Comparison of ENCODE assay signal across 23 mouse cellular contexts in genomic region chr19:28360884-28361283, GRCm38 (mm10).
DNase-seq lines count a peak whose midpoint lies in the region; ATAC-seq and TF ChIP-seq lines count a peak whose summit lies in the region.
"Had no signal": no experiment of that assay in that cellular context is flagged by ENCODE, and none has a peak within 500 bp of the region (broad histone marks: within the 10 kb centered on the region; RNA-seq: fewer than 3 reads in every experiment).

No protein-coding gene starts in this region.

- 32% methylated on average over 4 of the region's 4 CpGs for WGBS in kidney, adult 2 months
- 39% methylated on average over 4 of the region's 4 CpGs for WGBS in kidney, embryonic 15.5 days
- WGBS in kidney, embryonic 14.5 days = 42% methylated on average over 4 of the region's 4 CpGs
- 43% methylated on average over 4 of the region's 4 CpGs for WGBS in kidney, postnatal 0 days
- 62% methylated on average over 4 of the region's 4 CpGs for WGBS in stomach, postnatal 0 days

- no peak overlapping the region for H3K9ac ChIP-seq in kidney, embryonic 15.5 days
- H3K9ac ChIP-seq in kidney, embryonic 14.5 days (ENCODE audit: low read depth, low read length) = no peak overlapping the region
- no peak overlapping the region for H3K9ac ChIP-seq in kidney, postnatal 0 days (ENCODE audit: low read depth, low read length)
- no peak overlapping the region for H3K9ac ChIP-seq in stomach, postnatal 0 days (ENCODE audit: low read length)
- H3K9ac ChIP-seq: embryonic facial prominence, embryonic 12.5 days; forebrain, embryonic 13.5 days; forebrain, embryonic 15.5 days had no signal

- H3K36me3 ChIP-seq in kidney, adult 2 months (ENCODE audit: control insufficient read depth, insufficient read depth, low read length) = no peaks in the 10 kb centered on the region
- H3K36me3 ChIP-seq in kidney, embryonic 15.5 days = no peaks in the 10 kb centered on the region
- no peaks in the 10 kb centered on the region for H3K36me3 ChIP-seq in kidney, embryonic 14.5 days (ENCODE audit: control insufficient read depth, insufficient read depth, low read length)
- H3K36me3 ChIP-seq in kidney, postnatal 0 days (ENCODE audit: insufficient read depth, low read length) = no peaks in the 10 kb centered on the region
- no peaks in the 10 kb centered on the region for H3K36me3 ChIP-seq in stomach, postnatal 0 days (ENCODE audit: control insufficient read depth, insufficient read depth, low read length)
- H3K36me3 ChIP-seq: embryonic facial prominence, embryonic 10.5 days; embryonic facial prominence, embryonic 12.5 days; forebrain, embryonic 15.5 days; G1E had no signal

- peak; percentile 62 for DNase-seq in kidney, adult 2 months
- DNase-seq in kidney, postnatal 4 days = no peak
- peak; percentile 36 for DNase-seq in kidney, postnatal 0 days (ENCODE audit: low spot score)
- DNase-seq in kidney, postnatal 14 days = no peak
- DNase-seq in stomach, postnatal 0 days (ENCODE audit: low spot score) = no peak
- no peak for DNase-seq in right cerebral cortex, postnatal 36 days (ENCODE audit: low spot score in 2 of 2)
- DNase-seq: adrenal gland, adult 8-10 months; adrenal gland, postnatal 14 days; adrenal gland, postnatal 36 days; cerebellum, adult 11-12 months; cerebellum, adult 2 months; cerebellum, adult 9-10 months; cerebellum, postnatal 10 days; cerebellum, postnatal 25 days had no signal

- TF ChIP-seq POLR2A in kidney, adult 2 months (IDR thresholded peaks at IDR 0.05; ENCODE audit: low read depth, low read length) = no peak

- TF ChIP-seq CTCF in kidney, adult 2 months (conservative IDR thresholded peaks at IDR 0.05; ENCODE audit: insufficient read depth, insufficient read length, low read depth, low read length) = no peak
- TF ChIP-seq CTCF in kidney, postnatal 0 days (IDR thresholded peaks at IDR 0.05; ENCODE audit: low read depth) = no peak
- no peak for TF ChIP-seq CTCF in stomach, postnatal 0 days (IDR thresholded peaks at IDR 0.05; ENCODE audit: low read depth)

- H3K4me1 ChIP-seq in kidney, adult 2 months (ENCODE audit: control insufficient read depth, insufficient read depth, low read length) = peaks cover 20% of the 10 kb centered on the region
- H3K4me1 ChIP-seq in kidney, embryonic 15.5 days = peaks cover 11% of the 10 kb centered on the region; the same call in 1 of the 2 replicates
- no peaks in the 10 kb centered on the region for H3K4me1 ChIP-seq in kidney, embryonic 14.5 days (ENCODE audit: control insufficient read depth, insufficient read depth, low read length)
- no peaks in the 10 kb centered on the region for H3K4me1 ChIP-seq in kidney, postnatal 0 days (replicated peaks; ENCODE audit: insufficient read depth, low read length)
- H3K4me1 ChIP-seq in stomach, postnatal 0 days (replicated peaks; ENCODE audit: control insufficient read depth, insufficient read depth) = no peaks in the 10 kb centered on the region
- H3K4me1 ChIP-seq: embryonic facial prominence, embryonic 12.5 days had no signal

- no peaks in the 10 kb centered on the region for H3K9me3 ChIP-seq in kidney, embryonic 15.5 days (replicated peaks)
- no peaks in the 10 kb centered on the region for H3K9me3 ChIP-seq in kidney, embryonic 14.5 days (ENCODE audit: control insufficient read depth, low read length)
- H3K9me3 ChIP-seq in kidney, postnatal 0 days (replicated peaks; ENCODE audit: low read length) = no peaks in the 10 kb centered on the region
- H3K9me3 ChIP-seq in stomach, postnatal 0 days (ENCODE audit: control insufficient read depth, low read length) = no peaks in the 10 kb centered on the region
- H3K9me3 ChIP-seq: embryonic facial prominence, embryonic 10.5 days; embryonic facial prominence, embryonic 12.5 days; forebrain, embryonic 15.5 days; G1E had no signal

- TF ChIP-seq EP300 in stomach, postnatal 0 days (optimal IDR thresholded peaks at IDR 0.05) = no peak

- no peaks in the 10 kb centered on the region for H3K27me3 ChIP-seq in kidney, adult 2 months (replicated peaks; ENCODE audit: control insufficient read depth, insufficient read depth, low read length)
- H3K27me3 ChIP-seq in kidney, embryonic 15.5 days = no peaks in the 10 kb centered on the region
- no peaks in the 10 kb centered on the region for H3K27me3 ChIP-seq in kidney, embryonic 14.5 days (ENCODE audit: control insufficient read depth, insufficient read depth, low read length)
- no peaks in the 10 kb centered on the region for H3K27me3 ChIP-seq in kidney, postnatal 0 days (ENCODE audit: insufficient read depth, low read length)
- H3K27me3 ChIP-seq in stomach, postnatal 0 days (ENCODE audit: control insufficient read depth, insufficient read depth, low read length) = no peaks in the 10 kb centered on the region
- H3K27me3 ChIP-seq: embryonic facial prominence, embryonic 12.5 days; forebrain, embryonic 15.5 days; Patski had no signal

- H3K27ac ChIP-seq in kidney, adult 2 months (ENCODE audit: insufficient read depth, low read depth, low read length) = 0 out of 2 replicates have a peak overlapping the region, but pooled peaks have one; percentile 38
- no peak overlapping the region for H3K27ac ChIP-seq in kidney, embryonic 15.5 days
- no peak overlapping the region for H3K27ac ChIP-seq in kidney, embryonic 14.5 days (ENCODE audit: low read depth, low read length)
- H3K27ac ChIP-seq in kidney, postnatal 0 days = no peak overlapping the region
- no peak overlapping the region for H3K27ac ChIP-seq in stomach, postnatal 0 days (replicated peaks)
- H3K27ac ChIP-seq: embryonic facial prominence, embryonic 10.5 days; embryonic facial prominence, embryonic 12.5 days; forebrain, embryonic 13.5 days; forebrain, embryonic 15.5 days had no signal

- no peak for ATAC-seq in kidney, embryonic 15.5 days (replicated peaks; ENCODE audit: low FRiP score)
- ATAC-seq in kidney, embryonic 14.5 days (ENCODE audit: low FRiP score, low TSS enrichment) = 0 out of 2 replicates have a peak, but pooled peaks have one; percentile 28
- ATAC-seq in kidney, postnatal 0 days (replicated peaks; ENCODE audit: low FRiP score, low read depth) = no peak
- 0 out of 2 replicates have a peak, but pooled peaks have one; percentile 42 for ATAC-seq in stomach, postnatal 0 days (ENCODE audit: low FRiP score, low TSS enrichment)
- ATAC-seq: activated CD4-positive, CD25-positive, alpha-beta regulatory T cell, adult 4 months; forebrain, embryonic 13.5 days; forebrain, embryonic 15.5 days; Patski had no signal

- H3K4me3 ChIP-seq in kidney, adult 2 months (ENCODE audit: insufficient read depth, low read depth, low read length) = no peak overlapping the region
- H3K4me3 ChIP-seq in kidney, embryonic 15.5 days (replicated peaks) = no peak overlapping the region
- H3K4me3 ChIP-seq in kidney, embryonic 14.5 days (ENCODE audit: low read length) = no peak overlapping the region
- no peak overlapping the region for H3K4me3 ChIP-seq in kidney, postnatal 0 days (replicated peaks; ENCODE audit: low read depth, low read length)
- no peak overlapping the region for H3K4me3 ChIP-seq in stomach, postnatal 0 days (ENCODE audit: low read depth, low read length)
- H3K4me3 ChIP-seq: embryonic facial prominence, embryonic 10.5 days; embryonic facial prominence, embryonic 12.5 days; forebrain, embryonic 13.5 days; forebrain, embryonic 15.5 days had no signal

- H3K4me2 ChIP-seq in kidney, embryonic 15.5 days = no peak overlapping the region
- H3K4me2 ChIP-seq in kidney, embryonic 14.5 days (replicated peaks; ENCODE audit: low read depth, low read length) = no peak overlapping the region
- H3K4me2 ChIP-seq in kidney, postnatal 0 days (ENCODE audit: low read length) = no peak overlapping the region
- H3K4me2 ChIP-seq in stomach, postnatal 0 days (replicated peaks; ENCODE audit: low read depth) = no peak overlapping the region
- H3K4me2 ChIP-seq: embryonic facial prominence, embryonic 12.5 days; forebrain, embryonic 13.5 days; forebrain, embryonic 15.5 days had no signal

Comparison
In these comparisons a context has a peak if more than half of its experiments do, and no peak if none do; other contexts are left out.
1. DNase-seq: peak in kidney, adult 2 months (single experiment) and kidney, postnatal 0 days (single experiment); none in kidney, postnatal 4 days (0 of 2), kidney, postnatal 14 days (single experiment), stomach, postnatal 0 days (single experiment) and right cerebral cortex, postnatal 36 days (0 of 2).
2. ATAC-seq: peak in kidney, embryonic 14.5 days (single experiment) and stomach, postnatal 0 days (single experiment); none in kidney, embryonic 15.5 days (single experiment) and kidney, postnatal 0 days (single experiment).